Mouse (Mus musculus) mesoderm, embryonic 11.5 days (tissue): ENCODE data around the gene Usp53.
A peak's percentile ranks its signal among the peaks of the same experiment; 100 is the strongest.
"Not testable (repeated sequence)": the region's sequence is repeated elsewhere in the genome, so short reads cannot be mapped to it uniquely, and the experiment has no call there.

Source experiments
- DNase-seq: peaks from one replicate; pipeline ENCODE4 v3.0.0-alpha.2; 2012; ENCODE audit warnings: low read depth, low spot score

The Usp53 gene

DNA sequence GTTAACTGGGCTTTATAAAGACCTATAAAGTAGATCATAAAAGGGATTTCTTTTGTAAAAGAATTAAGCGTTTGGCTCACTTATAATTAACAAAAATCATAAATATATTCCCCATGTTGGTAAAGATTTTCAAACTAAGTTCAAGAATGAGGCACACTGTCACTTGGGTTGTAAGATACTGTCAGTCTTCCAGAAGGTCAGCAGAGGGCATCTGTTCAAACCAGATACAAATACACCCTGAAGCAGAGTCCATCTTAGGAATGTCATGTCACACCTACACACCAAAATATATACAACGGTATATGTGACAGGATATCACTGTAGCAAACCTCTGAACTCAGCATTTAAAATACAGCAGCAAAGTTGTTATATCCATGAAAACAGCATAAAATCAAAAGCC is 34.2 kb downstream of the Usp53 start:
- DNase-seq = no peak

DNA sequence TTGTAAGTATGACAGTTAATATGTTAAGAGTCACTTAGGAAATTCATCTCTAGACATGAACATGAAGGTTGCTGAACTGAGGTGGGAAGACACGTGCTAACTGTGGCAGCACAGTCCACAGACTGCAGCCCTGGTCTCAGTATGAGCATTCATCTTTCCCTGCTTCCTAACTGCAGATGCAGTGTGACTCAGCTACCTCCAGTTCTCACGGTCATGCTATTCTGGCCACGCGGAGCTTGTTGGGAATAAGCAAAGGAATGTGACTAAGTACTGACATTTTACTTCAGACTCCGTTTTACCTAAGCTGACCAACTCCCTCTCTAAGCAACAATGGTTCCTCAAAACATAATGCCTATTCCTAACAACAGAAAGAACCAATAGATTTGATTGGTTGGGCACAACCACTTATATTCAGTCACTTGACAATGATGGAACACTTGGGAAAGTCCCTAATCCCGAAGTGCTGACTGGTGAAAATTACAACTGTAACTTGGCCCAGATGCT is 40.9 kb downstream of the Usp53 start:
- DNase-seq = no peak

DNA sequence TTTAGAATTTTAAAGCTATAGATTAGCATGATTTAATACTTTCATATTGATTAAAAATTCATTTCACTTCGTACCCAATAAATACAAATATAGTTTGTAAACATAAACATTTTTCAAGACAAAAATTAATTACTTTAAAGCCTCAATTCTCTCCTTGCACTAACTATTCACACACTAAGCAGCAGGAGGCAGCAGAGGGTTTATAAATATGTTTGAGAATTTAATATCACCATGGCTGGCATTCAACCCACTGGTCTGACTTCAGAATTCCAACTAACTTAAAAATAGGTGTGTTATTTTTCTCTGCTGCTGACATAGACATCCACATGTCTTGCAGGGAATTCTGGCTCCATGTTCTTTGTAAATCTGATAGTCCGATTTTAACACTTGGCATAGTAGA is 45.1 kb downstream of the Usp53 start:
- peak; percentile 40 for DNase-seq

DNA sequence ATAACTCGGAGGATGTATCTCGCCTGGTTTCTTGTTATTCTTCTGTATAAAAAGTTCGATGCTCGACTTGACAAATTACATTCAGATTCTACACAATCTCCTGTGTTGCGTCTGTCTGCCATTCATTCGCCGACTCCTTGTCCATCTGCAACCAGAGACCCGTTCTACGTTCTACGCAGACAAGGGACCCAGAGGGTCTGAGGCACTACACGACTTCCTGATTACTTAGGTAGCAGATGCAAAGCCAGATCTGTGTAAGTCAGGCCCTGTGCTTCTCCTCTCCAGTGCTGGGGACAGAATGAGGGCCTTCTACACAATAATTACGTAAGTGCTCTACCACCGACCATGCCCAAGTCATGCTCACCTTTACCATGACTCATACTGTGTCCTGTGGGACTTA is 47.1 kb downstream of the Usp53 start:
- not testable (repeated sequence) for DNase-seq

DNA sequence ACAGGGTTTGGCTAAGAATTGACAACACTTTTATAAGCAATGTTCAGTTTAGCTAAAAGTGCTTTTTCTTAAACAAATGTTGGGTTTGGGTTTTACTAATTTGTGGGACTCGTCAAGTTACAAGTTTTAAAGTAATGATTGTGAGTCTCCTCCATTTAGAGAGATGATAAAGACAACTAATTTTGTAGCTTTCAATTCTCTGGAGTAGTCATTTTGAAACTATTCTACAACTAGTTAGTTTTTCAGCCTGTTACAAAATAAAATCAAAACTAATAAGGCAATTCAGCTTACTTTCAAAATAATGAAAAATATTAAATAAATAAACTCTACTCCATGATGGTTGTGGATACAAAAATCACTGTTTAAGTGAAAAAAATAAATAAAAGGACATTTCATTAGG is 51.8 kb downstream of the Usp53 start:
- no peak for DNase-seq

DNA sequence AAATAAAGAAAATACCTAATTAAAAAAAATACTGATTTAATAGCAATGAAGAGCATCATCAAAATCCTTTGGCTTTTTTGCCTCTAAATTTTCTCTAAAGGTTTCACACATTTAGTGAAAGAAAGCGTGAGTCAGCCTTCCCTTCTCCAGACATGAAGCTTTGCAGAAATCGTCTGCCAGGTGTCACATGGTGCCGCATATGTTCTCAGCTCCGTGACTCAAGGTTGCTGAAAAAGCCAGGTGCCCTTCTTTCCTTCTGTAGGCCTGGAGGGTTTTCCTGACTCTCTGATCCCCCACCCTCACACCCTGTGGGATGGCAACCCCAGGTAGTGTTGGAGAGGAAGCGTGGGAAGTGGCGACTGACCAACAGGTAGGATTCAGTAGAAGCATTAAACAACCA is 54.6 kb downstream of the Usp53 start:
- no peak for DNase-seq

DNA sequence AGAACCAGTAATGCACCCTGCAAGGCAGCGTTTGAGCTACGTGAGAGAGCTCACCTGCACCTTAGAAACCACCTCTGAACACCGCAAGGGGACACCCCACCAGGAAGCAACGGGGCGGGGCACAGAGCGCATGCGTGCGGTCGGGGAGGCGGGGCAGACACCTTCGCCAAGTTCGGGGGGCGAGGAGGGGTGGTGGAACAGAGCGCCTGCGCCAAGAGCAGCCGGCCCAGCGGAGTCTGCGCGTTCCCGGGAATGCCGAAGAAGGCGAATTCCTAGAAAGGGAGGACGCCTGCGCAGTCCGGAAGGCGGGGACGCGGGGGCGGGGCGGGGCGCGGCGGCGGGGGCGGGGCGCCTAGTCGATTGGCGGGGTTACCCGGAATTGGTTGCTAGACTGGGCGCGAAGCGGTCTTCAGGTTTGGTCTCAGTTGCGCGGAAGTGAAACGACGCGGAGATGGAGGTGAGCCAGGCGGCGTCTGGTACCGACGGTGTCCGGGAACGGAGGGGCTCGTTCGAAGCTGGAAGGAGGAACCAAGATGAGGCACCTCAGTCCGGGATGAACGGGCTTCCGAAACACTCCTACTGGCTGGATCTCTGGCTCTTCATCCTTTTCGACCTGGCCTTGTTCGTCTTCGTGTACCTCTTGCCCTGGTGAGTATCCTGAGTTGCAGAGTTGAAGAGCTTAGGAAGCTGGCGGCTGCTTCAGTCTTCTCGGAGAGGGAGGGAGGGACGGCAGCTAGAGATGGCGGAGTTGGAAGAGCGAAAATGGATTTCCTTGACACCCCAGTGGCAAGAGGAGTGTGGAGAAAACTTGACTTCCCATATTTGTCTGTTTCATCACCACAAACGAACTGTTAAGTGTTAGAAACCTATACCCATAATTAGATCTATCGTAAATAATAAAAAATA is 60.0 kb downstream of the Usp53 start, which contains the start of gene 1810037I17Rik:
TSS of gene 1810037I17Rik (plus strand) at position 195 of the 906 bp plus-strand sequence.
- peak; percentile 97 for DNase-seq

DNA sequence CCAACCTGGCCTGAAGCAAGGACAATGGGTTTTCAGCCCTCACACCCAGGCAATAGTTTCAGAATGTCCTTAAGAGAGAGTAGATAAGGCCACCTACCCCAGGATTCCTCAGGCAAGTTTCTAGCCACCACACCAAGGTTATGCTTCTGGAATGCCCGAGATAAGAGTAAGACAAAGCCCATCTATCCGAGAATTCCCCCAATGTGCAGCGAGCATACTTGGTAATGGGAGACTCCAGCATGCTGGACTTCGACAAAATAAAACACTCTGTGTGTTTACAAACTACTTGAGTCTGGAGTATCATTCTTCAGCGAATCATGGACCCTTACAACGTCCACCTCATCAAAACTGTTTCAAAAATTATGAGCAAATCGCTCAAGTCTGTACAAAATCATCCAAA is 61.2 kb downstream of the Usp53 start:
- DNase-seq = no peak

DNA sequence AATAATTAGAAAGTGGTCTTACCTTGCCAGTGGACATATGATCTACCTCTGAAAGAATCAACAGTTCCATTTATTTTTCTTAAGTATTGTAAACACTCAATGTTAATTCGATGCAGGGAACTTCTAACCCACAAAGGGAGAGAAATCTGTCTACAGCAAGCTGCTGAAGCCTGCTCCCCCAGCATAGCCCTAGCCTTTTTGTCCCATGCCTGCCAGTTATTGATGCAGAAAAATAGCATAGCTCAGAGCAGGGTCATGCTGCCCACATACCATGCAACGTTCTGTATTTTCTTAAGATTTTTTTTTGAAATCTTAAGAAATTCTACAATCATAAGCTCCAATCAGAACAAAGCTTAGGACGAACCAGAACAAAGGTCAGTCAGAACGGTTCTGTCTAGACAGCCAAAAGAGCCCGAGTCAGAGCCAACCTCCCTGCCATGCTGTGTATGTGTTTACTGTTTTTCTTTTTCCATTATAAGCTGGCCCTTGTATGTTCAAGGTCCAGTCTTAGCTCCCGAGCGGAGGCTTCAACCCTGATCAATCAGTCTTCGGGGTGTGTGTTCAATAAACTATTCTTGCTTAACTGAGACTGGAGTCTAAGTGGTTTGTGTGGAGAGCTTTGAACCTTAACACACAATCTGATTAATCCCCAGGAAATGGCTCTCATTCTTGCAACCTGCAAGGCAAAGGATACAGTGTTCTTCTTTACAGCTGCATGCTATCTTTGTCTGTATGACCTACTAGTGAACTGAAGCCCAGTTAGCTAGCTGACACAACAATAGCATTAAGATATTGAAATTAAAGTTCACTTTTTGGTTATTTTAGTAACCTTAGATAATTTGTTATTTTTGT is 62.4 kb downstream of the Usp53 start:
- no peak for DNase-seq

DNA sequence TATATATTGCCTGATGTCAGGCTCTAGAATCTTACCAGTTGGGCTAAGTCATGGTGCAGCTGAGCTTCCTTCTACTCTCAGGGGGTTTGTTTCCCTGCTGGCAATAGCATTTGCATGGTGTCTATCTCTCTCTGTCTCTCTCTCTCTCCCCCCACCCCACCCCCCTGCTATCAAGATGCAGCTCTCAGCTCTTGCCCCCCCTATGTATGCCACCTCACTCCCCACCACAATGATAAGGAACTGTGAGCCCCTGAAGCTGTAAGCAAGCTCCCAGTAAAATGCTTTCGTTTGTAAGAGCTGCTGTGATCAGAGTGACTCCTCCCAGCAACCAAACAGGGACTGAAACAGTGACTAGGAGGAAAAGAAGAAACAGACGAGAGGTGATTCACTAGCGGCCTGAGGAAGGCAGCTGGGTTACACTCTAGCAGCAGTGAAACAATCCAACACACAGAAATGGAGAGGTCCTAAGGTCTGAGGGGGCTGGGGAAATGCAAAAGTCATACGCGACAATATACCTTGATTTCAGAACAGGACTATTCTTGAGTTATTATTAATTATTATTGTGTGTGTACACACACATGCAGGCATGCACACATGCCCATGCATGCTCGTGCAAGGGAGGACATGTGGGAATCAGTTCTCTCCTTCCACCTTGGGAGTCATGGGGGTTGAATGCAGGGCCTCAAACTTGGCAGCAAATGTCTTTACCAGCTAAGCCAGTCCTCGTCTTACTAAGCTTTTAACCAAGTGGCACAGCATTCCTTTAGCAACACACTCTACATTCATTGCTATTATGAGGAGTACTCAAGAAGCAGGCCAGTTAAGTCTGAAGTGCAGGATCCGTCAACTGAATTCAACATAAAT is 63.5 kb downstream of the Usp53 start:
- no peak for DNase-seq

DNA sequence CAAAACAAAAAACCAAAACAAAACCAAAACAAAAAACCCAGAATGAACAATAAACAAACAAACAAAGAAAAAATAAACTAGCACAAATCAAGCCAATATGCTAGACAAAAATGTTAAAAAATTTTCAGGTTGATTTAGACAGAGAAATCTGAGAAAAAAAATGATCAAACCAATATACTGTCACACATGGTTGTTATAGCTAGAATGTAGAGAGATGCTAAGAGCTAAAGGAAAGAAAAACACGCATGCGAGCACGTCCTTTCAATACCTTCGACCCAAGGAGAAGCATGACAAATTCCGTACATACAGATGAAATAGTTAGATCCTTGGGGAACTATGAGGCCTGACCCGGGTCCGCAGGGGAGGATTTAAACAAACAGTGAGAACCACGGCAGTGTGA is 65.0 kb downstream of the Usp53 start, which contains the start of gene Gm10959:
TSS of gene Gm10959 (minus strand) at position 101 of the 400 bp plus-strand sequence.
- no peak for DNase-seq

DNA sequence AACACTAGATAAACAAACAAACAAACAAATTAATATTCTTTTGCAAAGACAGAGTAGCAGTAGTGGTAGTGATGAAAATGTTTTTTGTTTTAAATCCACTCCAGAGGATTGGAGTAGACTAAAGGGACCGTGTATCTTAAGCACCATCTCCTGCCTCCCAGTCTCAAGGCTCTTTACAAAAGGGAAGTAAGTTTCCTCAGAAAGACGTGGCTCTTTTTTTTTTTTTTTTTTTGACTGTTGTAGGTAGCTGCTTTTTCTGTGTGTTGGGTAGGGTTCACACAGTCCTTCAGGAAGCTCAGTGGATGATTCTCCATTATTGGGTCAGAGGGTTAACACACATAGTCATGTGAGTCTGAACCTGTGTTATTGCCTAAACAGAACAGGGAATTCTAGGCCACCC is 65.6 kb downstream of the Usp53 start:
- no peak for DNase-seq

DNA sequence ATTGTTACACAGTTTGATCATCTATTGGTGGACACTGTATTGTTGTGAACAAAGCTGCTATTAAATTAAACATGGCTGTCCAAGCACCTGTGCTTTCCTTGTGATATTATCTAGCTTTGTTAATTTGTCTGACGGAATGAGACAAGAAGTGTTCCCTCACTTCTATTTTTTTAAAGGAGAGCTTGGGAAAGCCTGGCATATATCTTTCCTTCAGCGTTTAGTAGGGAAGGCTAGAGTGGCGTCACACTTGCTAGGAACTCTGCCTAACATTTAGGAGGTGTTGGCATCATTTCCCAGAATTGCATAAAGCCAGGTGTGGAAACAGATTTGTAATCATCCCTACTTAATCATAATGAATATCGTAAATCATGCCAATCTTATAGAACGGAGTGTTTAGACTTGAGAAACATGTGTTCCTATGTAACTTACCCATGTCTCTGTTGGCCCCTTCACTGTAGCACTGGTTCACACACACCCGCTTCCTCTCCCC is 68.1 kb downstream of the Usp53 start:
- no peak for DNase-seq

DNA sequence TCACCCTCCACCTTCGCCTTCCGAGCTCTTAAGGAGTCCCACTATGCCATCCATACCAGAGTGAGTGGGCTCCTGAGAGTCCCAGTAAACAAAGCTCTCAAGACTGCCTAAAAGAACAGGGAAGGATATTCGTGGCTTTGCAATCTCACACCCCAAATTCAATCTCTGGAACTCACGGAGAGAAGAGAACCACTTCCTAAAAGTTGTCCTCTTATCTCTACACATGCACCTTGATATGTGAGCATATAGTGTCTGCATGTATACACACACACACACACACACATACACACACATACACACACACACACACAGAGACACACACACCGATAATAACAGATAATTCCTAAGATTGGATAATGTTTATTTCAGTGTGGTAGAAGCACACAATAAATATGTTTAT is 68.8 kb downstream of the Usp53 start:
- DNase-seq = no peak

DNA sequence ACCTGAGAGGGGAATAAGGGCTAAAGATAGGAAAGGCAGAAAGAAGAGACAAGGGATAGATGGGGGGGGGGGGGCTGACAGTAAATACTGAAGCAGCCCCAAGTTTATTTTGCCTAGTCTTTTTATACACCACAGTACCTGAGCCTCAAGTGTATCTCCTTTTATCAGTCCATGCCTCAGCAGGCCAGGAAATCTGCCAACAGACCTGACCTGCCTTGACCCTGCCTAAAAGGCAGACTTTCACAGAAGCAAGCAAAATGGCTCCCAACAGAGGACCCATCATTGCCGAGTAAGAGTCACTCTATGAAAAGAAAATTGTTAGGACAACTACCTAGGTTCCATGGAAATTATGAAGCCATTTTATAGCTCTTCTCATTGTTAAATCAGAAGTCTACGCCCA is 76.5 kb downstream of the Usp53 start:
- DNase-seq = no peak

DNA sequence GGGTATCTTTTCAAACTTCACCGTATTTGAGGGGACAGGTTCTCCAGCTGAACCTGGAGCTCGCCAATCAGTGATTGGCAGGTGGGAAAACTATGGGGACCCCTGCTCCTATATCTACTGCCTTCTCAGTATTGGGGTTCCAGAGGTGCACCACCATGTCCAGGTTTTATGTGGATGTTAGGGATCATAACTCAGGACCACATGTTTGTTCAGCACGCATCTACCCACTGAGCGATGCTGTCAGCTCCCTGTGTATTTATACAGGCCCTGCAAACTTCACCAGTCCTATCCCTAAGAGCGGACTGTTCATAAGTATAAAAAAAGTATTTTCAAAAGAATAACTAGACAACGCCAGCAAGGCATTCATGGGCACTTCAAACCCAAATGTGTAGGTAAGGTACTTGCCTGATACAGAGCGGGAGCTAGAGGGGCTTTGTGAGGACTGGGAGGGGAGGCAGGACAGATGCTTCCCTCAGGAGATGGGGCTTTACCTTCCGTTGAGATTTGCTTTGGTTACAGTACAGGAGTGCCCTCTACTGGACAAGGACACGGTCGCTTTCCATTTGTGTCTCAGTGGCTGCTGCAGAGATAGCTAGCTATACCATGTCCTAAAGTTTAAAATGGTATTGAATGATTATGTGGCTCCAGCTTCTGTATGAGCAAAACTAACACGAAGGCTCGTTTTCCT is 80.4 kb downstream of the Usp53 start:
- peak; percentile 77 for DNase-seq

DNA sequence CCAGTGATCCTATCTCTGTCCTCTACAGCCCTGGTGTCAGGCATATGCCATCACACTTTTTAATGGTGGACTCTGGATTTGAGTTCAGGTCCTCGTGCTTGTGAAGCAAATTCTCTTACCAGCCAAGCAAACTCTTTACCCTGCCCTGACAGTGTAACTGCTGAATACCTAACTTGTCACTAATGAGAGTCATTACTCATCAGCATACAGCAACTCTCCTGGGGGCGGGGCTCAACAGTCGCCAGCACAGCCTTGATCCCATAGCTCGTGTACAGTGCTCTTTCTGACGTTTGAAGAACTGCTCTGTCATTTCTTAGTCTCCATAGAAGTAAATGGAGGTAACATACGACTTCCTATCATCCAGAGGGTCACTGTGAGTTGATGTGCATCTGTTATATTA is 86.1 kb downstream of the Usp53 start:
- no peak for DNase-seq

DNA sequence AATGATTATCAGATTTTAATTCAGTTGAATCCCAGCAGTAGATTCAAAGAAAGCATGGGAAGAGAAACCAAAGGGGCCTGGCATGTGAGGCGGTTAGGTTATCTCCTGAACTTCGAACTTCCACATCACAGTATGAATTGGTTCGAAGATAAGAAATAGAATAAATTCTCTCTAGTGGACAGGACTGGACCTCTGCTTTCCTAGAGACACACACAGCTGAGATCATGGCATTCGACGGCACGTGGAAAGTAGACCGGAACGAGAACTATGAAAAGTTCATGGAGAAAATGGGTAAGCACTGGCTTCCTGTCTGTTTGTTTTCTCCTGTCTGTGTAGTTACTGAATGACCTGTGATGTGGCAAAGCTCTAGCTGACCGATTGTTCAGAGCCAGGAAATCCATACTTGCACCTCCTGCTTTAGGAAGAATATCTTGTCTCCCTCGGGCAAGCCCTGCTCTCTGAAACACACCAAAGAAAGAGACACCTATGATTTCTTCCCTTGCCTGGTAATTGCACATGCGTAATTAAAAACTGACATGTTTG is 89.0 kb downstream of the Usp53 start:
- DNase-seq = no peak

DNA sequence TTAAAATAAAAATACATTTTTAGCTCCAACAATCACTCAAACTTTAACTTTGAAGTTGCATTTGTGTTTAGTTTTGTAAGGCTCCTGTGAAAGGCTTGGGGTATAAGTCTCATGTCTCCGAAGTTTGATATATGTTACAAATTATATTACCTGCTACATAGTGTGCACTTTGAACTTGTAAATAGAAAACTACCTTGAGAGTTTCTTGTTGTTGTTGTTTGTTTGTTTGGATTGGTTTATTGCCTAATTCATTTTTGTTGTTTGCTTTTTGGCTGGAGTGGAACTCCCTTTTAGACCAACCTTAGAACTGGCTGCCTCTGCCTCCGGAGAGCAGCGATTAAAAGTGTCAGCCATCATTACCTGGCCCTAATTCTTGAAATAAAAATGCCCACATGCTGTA is 89.5 kb downstream of the Usp53 start, which contains the start of gene Fabp2:
TSS of gene Fabp2 (plus strand) at position 301 of the 400 bp plus-strand sequence.
- DNase-seq = no peak

DNA sequence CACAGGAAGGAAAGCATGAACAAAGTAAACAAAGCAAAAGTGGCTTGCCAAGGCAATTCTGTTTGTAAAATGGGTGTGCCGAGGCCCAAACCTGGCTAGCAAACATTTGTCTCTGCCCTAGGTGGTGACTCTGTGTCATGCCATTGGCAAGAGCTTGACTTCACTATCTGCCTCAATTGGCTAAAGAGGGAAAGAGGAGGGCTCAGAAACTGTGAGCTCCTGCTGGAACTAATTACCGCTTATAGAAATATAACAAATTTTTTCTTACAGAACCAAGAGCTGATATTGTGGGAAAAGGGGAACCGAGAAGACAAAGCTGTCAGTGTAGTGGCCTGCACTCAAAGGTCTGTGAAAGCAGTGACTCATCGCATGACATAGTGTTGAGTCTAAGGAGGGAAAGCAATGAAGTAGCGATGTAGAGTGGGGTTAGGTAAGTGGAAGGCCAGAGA is 95.9 kb downstream of the Usp53 start:
- DNase-seq = no peak
